Mouse (Mus musculus) liver, embryonic 14.5 days (tissue): ENCODE data around the gene Tfap2a.

ENCODE experiments used
- CTCF ChIP-seq: IDR thresholded peaks from 2 replicates; pipeline ENCODE4 v1.5.1; 2016; ENCODE audit warnings: antibody characterized with exemption, low read depth, control low read depth
- EP300 ChIP-seq: IDR thresholded peaks from 2 replicates; pipeline ENCODE4 v1.6.1; 2016; ENCODE audit warnings: antibody characterized with exemption, low read depth

DNA sequence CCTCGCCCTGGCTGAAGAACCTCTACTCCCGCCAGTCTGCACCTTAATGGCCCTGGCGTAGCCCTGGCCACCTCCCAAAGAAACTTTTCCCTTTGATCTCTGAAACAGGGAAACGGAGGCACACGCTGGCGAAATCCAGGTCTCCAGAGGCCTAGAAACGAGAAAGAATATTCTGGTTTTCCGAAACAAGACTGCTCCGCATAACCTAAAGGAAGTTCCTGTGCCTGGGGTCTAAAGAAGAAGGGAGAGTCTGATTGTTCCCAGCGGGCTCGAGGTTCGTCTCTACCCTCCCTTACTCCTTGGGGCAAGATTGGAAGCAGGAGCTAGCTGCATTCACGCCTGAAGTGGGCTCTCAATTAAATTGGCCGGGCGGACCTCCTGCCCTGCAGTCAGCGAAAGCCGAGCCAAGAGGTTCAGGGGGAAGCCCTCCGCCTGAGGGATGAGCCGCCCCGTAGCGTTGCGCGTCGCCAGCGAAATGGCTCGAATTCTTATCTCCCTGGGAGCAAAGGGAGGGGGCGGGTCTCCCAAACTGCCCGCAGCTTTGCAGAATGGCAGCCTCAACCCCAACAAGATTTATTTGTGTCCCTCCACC lies 33.2 kb downstream of the Tfap2a start:
- TF ChIP-seq CTCF, result no peak
- no peak for TF ChIP-seq EP300
